Mouse (Mus musculus) liver, embryonic 14.5 days (tissue): ENCODE measurements at regions not wholly inside any gene's neighbourhood (a gene's known extent, or its start where the extent isn't known, plus 50 kb on each side); places are given as distances from the start of the nearest gene placed in this dataset.

Experiments used
- ATAC-seq: fragments of 200-750 bp; cut with Nextera tagmentation; 2 replicates; pipeline ENCODE4 v1.8.0; 2017; ENCODE audit warnings: moderate number of reproducible peaks, mild to moderate bottlenecking, moderate library complexity; ENCODE audit not compliant: insufficient read depth
- DNase-seq, 3 experiments: peaks; one replicate each; pipeline ENCODE4 v3.0.0-alpha.2; 2012 to 2013; ENCODE audit warnings: low read depth in 3 of 3, low spot score in 3 of 3
- H3K27ac ChIP-seq: fragments of 300-500 bp; sonication (generic); 2 replicates; pipeline ENCODE4 v1.5.1; 2014; ENCODE audit warnings: moderate library complexity, mild to moderate bottlenecking, control low read depth, inconsistent platforms
- H3K27me3 ChIP-seq: fragments of 300-500 bp; sonication (generic); 2 replicates; pipeline ENCODE4 v1.6.1; 2014; ENCODE audit warnings: mild to moderate bottlenecking, low read length, moderate library complexity; ENCODE audit not compliant: control insufficient read depth, insufficient read depth
- H3K36me3 ChIP-seq: fragments of 300-500 bp; sonication (generic); replicated peaks from 2 replicates; pipeline ENCODE4 v1.6.1; 2014; ENCODE audit warnings: low read depth; ENCODE audit not compliant: control insufficient read depth, insufficient read depth
- H3K4me1 ChIP-seq, 2 experiments: fragments of 200-500 bp in 1 of 2; fragments of 300-500 bp in 1 of 2; sonication (generic) in 1 of 2; replicated peaks; 2 replicates each; pipeline ENCODE4 v1.6.1; 2012 to 2014; ENCODE audit warnings: antibody characterized with exemption in 1 of 2, inconsistent platforms in 1 of 2, low read length in 1 of 2; ENCODE audit not compliant: control insufficient read depth in 2 of 2, insufficient read depth in 2 of 2
- H3K4me2 ChIP-seq: fragments of 300-500 bp; sonication (generic); 2 replicates; pipeline ENCODE4 v1.6.1; 2014; ENCODE audit warnings: low read depth, mild to moderate bottlenecking, control low read depth, moderate library complexity
- H3K4me3 ChIP-seq, 2 experiments: fragments of 200-500 bp in 1 of 2; fragments of 300-500 bp in 1 of 2; sonication (generic) in 1 of 2; 2 replicates each; pipeline ENCODE4 v1.5.1; 2012 to 2014; ENCODE audit warnings: low read depth in 2 of 2, low read length in 2 of 2, mild to moderate bottlenecking in 2 of 2, control low read depth in 1 of 2, inconsistent platforms in 1 of 2, moderate library complexity in 1 of 2; ENCODE audit not compliant: insufficient read depth in 1 of 2
- H3K9ac ChIP-seq: fragments of 300-500 bp; sonication (generic); replicated peaks from 2 replicates; pipeline ENCODE4 v1.6.1; 2014; ENCODE audit warnings: mild to moderate bottlenecking, control low read depth, moderate library complexity
- H3K9me3 ChIP-seq: fragments of 300-500 bp; sonication (generic); 2 replicates; pipeline ENCODE4 v1.6.1; 2016; ENCODE audit warnings: low read length, mixed read lengths; ENCODE audit not compliant: control insufficient read depth
- CTCF ChIP-seq: IDR thresholded peaks from 2 replicates; pipeline ENCODE4 v1.5.1; 2016; ENCODE audit warnings: antibody characterized with exemption, low read depth, control low read depth
- EP300 ChIP-seq: IDR thresholded peaks from 2 replicates; pipeline ENCODE4 v1.6.1; 2016; ENCODE audit warnings: antibody characterized with exemption, low read depth
- WGBS: fragments of 180-500 bp; shearing (Covaris S2); extraction: QIAGEN DNeasy Blood & Tissue Kit; methylation state at CpG from one replicate; pipeline ENCODE4 v1.1.7; 2014; ENCODE audit not compliant: insufficient replicate concordance; 5-methylcytosine and 5-hydroxymethylcytosine counted together

DNA sequence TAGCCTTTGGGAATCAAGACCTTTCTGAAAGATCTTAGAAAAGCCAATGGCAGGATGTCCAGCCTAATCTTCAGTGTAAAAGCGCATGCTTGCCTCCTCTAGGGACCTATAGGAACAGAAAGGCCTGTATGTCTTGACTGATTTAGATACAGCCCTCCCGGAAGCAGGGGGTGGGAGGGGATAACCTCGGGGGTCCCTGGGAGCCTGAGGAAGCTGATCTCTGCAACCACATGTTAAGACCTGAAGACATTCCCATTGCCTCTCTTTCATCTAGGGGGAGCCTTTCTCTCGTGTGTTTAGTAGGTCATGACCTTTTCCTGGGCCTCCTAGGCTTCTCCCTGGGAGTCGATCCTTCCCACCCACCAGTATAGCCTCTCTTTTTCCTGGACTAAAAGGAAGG lies 95.3 kb upstream of the Ccnd2 start:
- H3K9me3 ChIP-seq: no peaks in the 10 kb centered on the region
- no peak overlapping the region for H3K9ac ChIP-seq
- ATAC-seq (no peak), DNase-seq (no peak)
- WGBS: 52% methylated on average over 5 of the region's 5 CpGs
- peaks cover 0 to 7% of the 10 kb centered on the region in 2 experiments; a peak in 2 of 4 replicates for H3K4me1 ChIP-seq
- H3K27me3 ChIP-seq: no peaks in the 10 kb centered on the region; the same call in 1 of the 2 replicates
- TF ChIP-seq EP300: no peak
- TF ChIP-seq CTCF: no peak
- H3K4me3 ChIP-seq: no peak overlapping the region
- no peaks in the 10 kb centered on the region for H3K36me3 ChIP-seq
- no peak overlapping the region for H3K4me2 ChIP-seq
- no peak overlapping the region for H3K27ac ChIP-seq

GRCm38 (mm10) chr6:127250181-127250873 lies 98.3 kb upstream of the Ccnd2 start:
- peaks cover 0 to 7% of the 10 kb centered on the region in 2 experiments; a peak in 2 of 4 replicates for H3K4me1 ChIP-seq
- no peak overlapping the region for H3K4me2 ChIP-seq
- H3K9ac ChIP-seq: no peak overlapping the region
- TF ChIP-seq EP300: no peak
- TF ChIP-seq CTCF: no peak
- H3K27me3 ChIP-seq: no peaks in the 10 kb centered on the region; the same call in 1 of the 2 replicates
- ATAC-seq (no peak), DNase-seq (no peak)
- H3K27ac ChIP-seq: no peak overlapping the region
- no peak overlapping the region for H3K4me3 ChIP-seq
- no peaks in the 10 kb centered on the region for H3K36me3 ChIP-seq
- 53% methylated on average over 8 of the region's 8 CpGs for WGBS
- H3K9me3 ChIP-seq: no peaks in the 10 kb centered on the region

DNA sequence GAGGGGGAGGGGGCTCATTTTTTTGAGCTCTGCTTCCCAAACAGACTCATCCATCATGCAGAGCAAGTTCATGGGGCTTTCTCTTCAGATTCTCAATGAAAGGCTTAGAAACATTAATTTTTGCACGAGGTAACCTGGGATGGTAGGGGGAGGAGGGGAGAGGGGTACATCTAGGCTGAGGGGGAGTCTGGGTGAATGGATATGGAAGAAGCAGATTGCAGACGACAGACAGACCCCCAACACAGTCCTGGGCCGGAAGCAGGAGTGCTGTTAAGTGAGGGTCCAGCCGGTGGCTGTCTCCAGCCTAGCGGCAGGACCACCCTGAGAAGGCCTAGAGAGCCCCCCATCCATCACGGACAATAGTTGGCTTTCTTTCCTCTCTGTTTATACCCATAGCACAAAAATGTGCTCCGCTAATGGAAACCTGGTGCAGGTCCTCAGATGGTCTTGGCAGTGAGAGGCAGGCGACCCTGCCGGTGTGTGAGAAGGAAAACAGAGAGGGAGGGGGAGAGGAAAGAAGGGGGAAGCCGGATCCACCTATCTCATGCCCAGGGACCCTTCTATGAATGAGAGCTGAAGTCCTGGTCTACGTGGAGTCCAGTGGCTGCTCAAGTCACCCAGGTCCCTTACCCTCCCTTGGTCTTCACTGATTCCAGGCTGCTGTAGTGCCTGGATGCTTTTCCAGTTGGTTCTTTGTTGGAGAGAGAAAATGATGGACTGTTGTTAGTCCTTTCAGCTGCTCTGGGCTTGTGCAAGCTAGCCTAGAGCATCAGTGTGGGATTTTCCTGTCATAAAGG lies 99.1 kb upstream of the Ccnd2 start:
- H3K27me3 ChIP-seq: no peaks in the 10 kb centered on the region; the same call in 1 of the 2 replicates
- no peak for ATAC-seq
- H3K4me1 ChIP-seq: peaks cover 0 to 6% of the 10 kb centered on the region in 2 experiments; a peak in 2 of 4 replicates
- H3K4me2 ChIP-seq: no peak overlapping the region
- no peak overlapping the region for H3K4me3 ChIP-seq
- no peak overlapping the region for H3K9ac ChIP-seq
- no peaks in the 10 kb centered on the region for H3K36me3 ChIP-seq
- no peak for DNase-seq
- 36% methylated on average over 11 of the region's 11 CpGs for WGBS
- H3K27ac ChIP-seq: no peak overlapping the region
- H3K9me3 ChIP-seq: no peaks in the 10 kb centered on the region
- no peak for TF ChIP-seq EP300
- no peak for TF ChIP-seq CTCF

GRCm38 (mm10) chr6:127251671-127251985 lies 99.6 kb upstream of the Ccnd2 start:
- Histone ChIP-seq H3K9ac (no peak overlapping the region), H3K4me3 (no peak overlapping the region), H3K27me3 (no peaks in the 10 kb centered on the region; the same call in 1 of the 2 replicates), H3K4me2 (no peak overlapping the region), H3K9me3 (no peaks in the 10 kb centered on the region), H3K36me3 (no peaks in the 10 kb centered on the region), H3K27ac (no peak overlapping the region), H3K4me1 (peaks cover 0 to 4% of the 10 kb centered on the region in 2 experiments; a peak in 1 of 4 replicates)
- ATAC-seq (no peak), DNase-seq (no peak)
- WGBS: 17% methylated on average over 5 of the region's 5 CpGs
- TF ChIP-seq CTCF (no peak), EP300 (no peak)

DNA sequence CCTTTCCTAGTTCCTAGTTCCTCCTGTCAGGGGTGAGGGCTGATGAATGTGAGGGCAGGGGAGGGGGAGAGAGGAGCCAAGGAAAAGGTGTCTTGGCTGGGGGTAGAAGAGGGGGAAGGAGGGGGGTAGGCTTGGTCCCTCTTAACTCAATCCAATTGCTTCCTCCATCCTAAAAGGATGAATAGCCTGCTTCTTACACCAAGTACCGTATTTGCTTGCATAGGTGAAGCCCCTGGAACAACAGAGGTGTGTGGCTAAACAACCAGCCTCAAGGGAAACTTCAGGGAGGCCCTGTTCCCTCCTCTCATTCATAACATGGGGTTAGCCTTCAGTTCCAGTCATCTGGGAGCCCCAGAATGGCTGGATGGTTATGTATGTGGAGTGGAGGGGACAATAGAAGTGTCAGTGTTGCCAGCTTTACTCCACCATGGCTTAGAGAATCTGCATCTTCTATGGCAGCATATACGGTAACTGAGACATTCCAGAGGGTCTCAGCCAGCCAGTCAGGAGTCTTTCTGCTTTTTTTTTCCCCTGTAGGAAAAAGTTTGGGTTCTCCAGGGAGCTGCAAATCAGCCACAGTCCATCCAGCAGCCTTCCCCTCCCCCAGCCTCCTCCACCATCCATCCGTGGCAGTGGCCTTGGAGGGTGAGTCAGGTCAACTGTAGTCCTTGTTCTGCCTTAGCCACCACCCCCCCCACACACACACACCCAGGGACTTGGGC lies 100.2 kb upstream of the Ccnd2 start:
- Histone ChIP-seq H3K4me1 (peaks cover 0 to 4% of the 10 kb centered on the region in 2 experiments; a peak in 1 of 4 replicates), H3K36me3 (no peaks in the 10 kb centered on the region), H3K27ac (no peak overlapping the region), H3K9ac (no peak overlapping the region), H3K4me3 (no peak overlapping the region), H3K4me2 (no peak overlapping the region), H3K9me3 (no peaks in the 10 kb centered on the region), H3K27me3 (no peaks in the 10 kb centered on the region; the same call in 1 of the 2 replicates)
- WGBS: 32% methylated on average over 3 of the region's 3 CpGs
- ATAC-seq (no peak), DNase-seq (no peak)
- no peak for TF ChIP-seq EP300
- no peak for TF ChIP-seq CTCF
